ENCODE assay signal across 24 mouse cellular contexts in the genomic region with DNA sequence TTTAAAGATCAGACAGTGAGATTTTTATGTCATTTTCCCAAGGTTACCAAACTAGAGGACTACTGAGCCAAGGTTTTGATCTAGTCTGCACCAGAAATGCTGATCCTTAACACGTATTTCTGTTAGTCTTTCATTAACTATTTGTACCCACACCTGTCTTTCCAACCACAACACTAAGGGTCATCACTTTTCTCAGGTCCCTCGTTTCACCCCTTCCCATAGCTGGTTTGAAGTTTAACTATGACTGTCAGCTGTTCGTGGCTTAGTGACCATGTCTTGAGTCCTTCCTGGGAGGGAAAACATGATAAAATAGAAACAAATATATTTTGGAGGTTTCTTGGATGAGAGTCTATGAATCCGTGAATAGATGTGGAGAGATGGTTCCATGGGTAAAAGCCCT.
DNase-seq lines count a peak whose midpoint lies in the region; ATAC-seq lines count a peak whose summit lies in the region.
"Had no signal": no experiment of that assay in that cellular context is flagged by ENCODE, and none has a peak within 500 bp of the region (broad histone marks: within the 10 kb centered on the region; RNA-seq: fewer than 3 reads in every experiment).

No protein-coding gene starts in this region.

- no peak for ATAC-seq in kidney, embryonic 15.5 days (replicated peaks; ENCODE audit: low FRiP score)
- peak; percentile 28; the same call in 1 of the 2 replicates for ATAC-seq in kidney, embryonic 16.5 days (ENCODE audit: low FRiP score, low TSS enrichment)
- no peak for ATAC-seq in kidney, embryonic 14.5 days (ENCODE audit: low FRiP score, low TSS enrichment)
- ATAC-seq: activated CD4-positive, CD25-positive, alpha-beta regulatory T cell, adult 4 months; CD4-positive, CD25-positive, alpha-beta regulatory T cell, adult 4 months; forebrain, embryonic 13.5 days; forebrain, embryonic 15.5 days; Patski had no signal

- WGBS in kidney, embryonic 15.5 days = 68% methylated on average over 4 of the region's 4 CpGs
- WGBS in kidney, embryonic 16.5 days = 76% methylated on average over 4 of the region's 4 CpGs
- 74% methylated on average over 4 of the region's 4 CpGs for WGBS in kidney, embryonic 14.5 days

- no peaks in the 10 kb centered on the region for H3K36me3 ChIP-seq in kidney, embryonic 15.5 days
- no peaks in the 10 kb centered on the region for H3K36me3 ChIP-seq in kidney, embryonic 16.5 days (ENCODE audit: insufficient read depth, low read length)
- no peaks in the 10 kb centered on the region for H3K36me3 ChIP-seq in kidney, embryonic 14.5 days (ENCODE audit: control insufficient read depth, insufficient read depth, low read length)
- H3K36me3 ChIP-seq: embryonic facial prominence, embryonic 10.5 days; embryonic facial prominence, embryonic 12.5 days; forebrain, embryonic 15.5 days; G1E had no signal

- peak; percentile 60 for DNase-seq in kidney, adult 11 months
- no peak for DNase-seq in kidney, postnatal 14 days
- DNase-seq in kidney, adult 8-10 months = peak; percentile 38 to 78
- DNase-seq: adrenal gland, adult 8-10 months; adrenal gland, postnatal 14 days; adrenal gland, postnatal 36 days; B cell, adult 2 months; cerebellum, adult 11-12 months; cerebellum, adult 2 months; cerebellum, adult 9-10 months; cerebellum, postnatal 10 days; cerebellum, postnatal 25 days had no signal

- H3K27me3 ChIP-seq in kidney, embryonic 15.5 days = no peaks in the 10 kb centered on the region
- H3K27me3 ChIP-seq in kidney, embryonic 16.5 days (ENCODE audit: insufficient read depth, low read length) = no peaks in the 10 kb centered on the region
- no peaks in the 10 kb centered on the region for H3K27me3 ChIP-seq in kidney, embryonic 14.5 days (ENCODE audit: control insufficient read depth, insufficient read depth, low read length)
- H3K27me3 ChIP-seq: CH12.LX; embryonic facial prominence, embryonic 12.5 days; forebrain, embryonic 13.5 days; forebrain, embryonic 15.5 days had no signal

- peaks cover 3% of the 10 kb centered on the region; the same call in 1 of the 2 replicates for H3K4me1 ChIP-seq in kidney, embryonic 15.5 days
- no peaks in the 10 kb centered on the region for H3K4me1 ChIP-seq in kidney, embryonic 16.5 days (ENCODE audit: insufficient read depth, low read length)
- H3K4me1 ChIP-seq in kidney, embryonic 14.5 days (ENCODE audit: control insufficient read depth, insufficient read depth, low read length) = no peaks in the 10 kb centered on the region
- H3K4me1 ChIP-seq: embryonic facial prominence, embryonic 10.5 days had no signal

- H3K4me2 ChIP-seq in kidney, embryonic 15.5 days = no peak overlapping the region
- H3K4me2 ChIP-seq in kidney, embryonic 16.5 days (replicated peaks; ENCODE audit: low read depth, low read length) = no peak overlapping the region
- no peak overlapping the region for H3K4me2 ChIP-seq in kidney, embryonic 14.5 days (replicated peaks; ENCODE audit: low read depth, low read length)
- H3K4me2 ChIP-seq: embryonic facial prominence, embryonic 12.5 days; forebrain, embryonic 13.5 days; forebrain, embryonic 15.5 days had no signal

- H3K9me3 ChIP-seq in kidney, embryonic 15.5 days (replicated peaks) = no peaks in the 10 kb centered on the region
- no peaks in the 10 kb centered on the region for H3K9me3 ChIP-seq in kidney, embryonic 16.5 days (ENCODE audit: low read length)
- H3K9me3 ChIP-seq in kidney, embryonic 14.5 days (ENCODE audit: control insufficient read depth, low read length) = no peaks in the 10 kb centered on the region
- H3K9me3 ChIP-seq: embryonic facial prominence, embryonic 10.5 days; embryonic facial prominence, embryonic 12.5 days; forebrain, embryonic 13.5 days; forebrain, embryonic 15.5 days; G1E had no signal

- no peak overlapping the region for H3K27ac ChIP-seq in kidney, embryonic 15.5 days
- no peak overlapping the region for H3K27ac ChIP-seq in kidney, embryonic 16.5 days (ENCODE audit: low read length)
- no peak overlapping the region for H3K27ac ChIP-seq in kidney, embryonic 14.5 days (ENCODE audit: low read depth, low read length)
- H3K27ac ChIP-seq: embryonic facial prominence, embryonic 10.5 days; embryonic facial prominence, embryonic 12.5 days; forebrain, embryonic 13.5 days; forebrain, embryonic 15.5 days had no signal

- no peak overlapping the region for H3K4me3 ChIP-seq in kidney, embryonic 15.5 days (replicated peaks)
- H3K4me3 ChIP-seq in kidney, embryonic 16.5 days (ENCODE audit: low read length) = no peak overlapping the region
- H3K4me3 ChIP-seq in kidney, embryonic 14.5 days (ENCODE audit: low read length) = no peak overlapping the region
- H3K4me3 ChIP-seq: embryonic facial prominence, embryonic 10.5 days; embryonic facial prominence, embryonic 12.5 days; forebrain, embryonic 13.5 days; forebrain, embryonic 15.5 days had no signal

- no peak overlapping the region for H3K9ac ChIP-seq in kidney, embryonic 15.5 days
- no peak overlapping the region for H3K9ac ChIP-seq in kidney, embryonic 16.5 days (replicated peaks; ENCODE audit: low read length)
- no peak overlapping the region for H3K9ac ChIP-seq in kidney, embryonic 14.5 days (ENCODE audit: low read depth, low read length)
- H3K9ac ChIP-seq: embryonic facial prominence, embryonic 12.5 days; forebrain, embryonic 13.5 days; forebrain, embryonic 15.5 days had no signal
